Mouse (Mus musculus): Measurements from ENCODE around the gene Myocd. TPM values are rescaled to one million over a fixed set of nuclear protein-coding genes. Genes with fewer than 3 reads are reported as not detected.

The Myocd gene
- polyA plus RNA-seq, 1 experiment from 2014 or later: 26.5 TPM

DNA sequence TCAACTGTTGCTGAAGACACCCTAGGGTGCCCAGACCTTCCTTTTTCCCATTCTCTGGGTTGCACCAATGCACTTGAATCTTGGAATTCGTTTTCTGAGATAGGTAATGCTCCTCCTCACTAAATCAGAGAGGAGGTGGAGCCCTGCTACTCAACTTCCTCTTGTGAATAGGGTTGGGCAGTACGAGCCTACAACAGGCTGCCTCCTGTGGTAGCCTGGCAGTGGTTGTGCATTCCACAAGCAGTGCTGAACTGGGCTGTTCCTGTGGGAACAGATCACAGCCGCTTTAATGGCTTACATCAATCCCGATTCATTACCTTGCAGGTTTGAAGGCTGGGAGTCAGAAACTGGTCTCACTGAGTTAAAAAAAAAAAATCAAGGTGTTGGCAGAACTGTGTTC lies 1.2 kb upstream of the Myocd start:
- Histone ChIP-seq H3K27me3 (ENCODE audit: insufficient read depth, low read length) (0 out of 2 replicates have a peak, but pooled peaks cover 2% of the 10 kb centered on the region), H3K4me2 (peak overlapping the region; percentile 81), H3K27ac (ENCODE audit: low read depth) (no peak overlapping the region), H3K36me3 (ENCODE audit: insufficient read depth) (no peaks in the 10 kb centered on the region), H3K9me3 (ENCODE audit: low read depth, low read length) (no peaks in the 10 kb centered on the region), H3K9ac (no peak overlapping the region), H3K4me3 (ENCODE audit: low read depth, low read length) (peak overlapping the region; percentile 43; the same call in 1 of the 2 replicates), H3K4me1 (ENCODE audit: insufficient read depth) (peaks cover 14% of the 10 kb centered on the region)
- peak; percentile 34 for TF ChIP-seq CTCF (IDR thresholded peaks at IDR 0.05; ENCODE audit: low read depth)
- peak; percentile 47 for DNase-seq
- ATAC-seq (ENCODE audit: insufficient read depth): peak; percentile 39; the same call in 1 of the 2 replicates
- 26% methylated on average over 4 of the region's 4 CpGs for WGBS

DNA sequence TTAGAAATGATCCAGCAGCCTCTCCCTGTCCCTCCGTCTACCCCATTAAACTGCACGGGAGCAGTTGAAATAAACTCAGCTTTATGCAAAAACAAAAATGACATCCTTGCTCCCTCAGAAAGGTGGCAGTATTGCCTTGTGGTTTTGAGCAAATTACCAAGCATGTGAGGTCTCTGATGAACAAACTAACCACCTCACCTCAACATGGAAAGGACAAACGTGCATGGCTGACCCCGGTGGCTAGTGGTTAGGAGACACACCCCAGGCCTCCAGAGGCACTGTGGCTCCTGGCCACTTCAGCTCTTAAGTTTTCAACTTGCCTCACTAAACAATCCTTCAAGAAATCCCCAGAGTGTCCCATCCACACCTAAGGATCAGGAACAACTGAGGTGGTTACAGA lies 1.5 kb downstream of the Myocd start:
- ATAC-seq (ENCODE audit: insufficient read depth) (no peak), DNase-seq (peak; percentile 78)
- no peaks in the 10 kb centered on the region for H3K36me3 ChIP-seq (ENCODE audit: insufficient read depth)
- H3K4me3 ChIP-seq (ENCODE audit: low read depth, low read length): peak overlapping the region; percentile 43
- 0 out of 2 replicates have a peak, but pooled peaks cover 2% of the 10 kb centered on the region for H3K27me3 ChIP-seq (ENCODE audit: insufficient read depth, low read length)
- peak overlapping the region; percentile 81 for H3K4me2 ChIP-seq
- peak overlapping the region; percentile 34; the same call in 1 of the 2 replicates for H3K9ac ChIP-seq
- H3K27ac ChIP-seq (ENCODE audit: low read depth): peak overlapping the region; percentile 54; the same call in 1 of the 2 replicates
- 30% methylated on average over 4 of the region's 4 CpGs for WGBS
- peak; percentile 73 for TF ChIP-seq CTCF (IDR thresholded peaks at IDR 0.05; ENCODE audit: low read depth)
- H3K4me1 ChIP-seq (ENCODE audit: insufficient read depth): peaks cover 14% of the 10 kb centered on the region
- H3K9me3 ChIP-seq (ENCODE audit: low read depth, low read length): no peaks in the 10 kb centered on the region

DNA sequence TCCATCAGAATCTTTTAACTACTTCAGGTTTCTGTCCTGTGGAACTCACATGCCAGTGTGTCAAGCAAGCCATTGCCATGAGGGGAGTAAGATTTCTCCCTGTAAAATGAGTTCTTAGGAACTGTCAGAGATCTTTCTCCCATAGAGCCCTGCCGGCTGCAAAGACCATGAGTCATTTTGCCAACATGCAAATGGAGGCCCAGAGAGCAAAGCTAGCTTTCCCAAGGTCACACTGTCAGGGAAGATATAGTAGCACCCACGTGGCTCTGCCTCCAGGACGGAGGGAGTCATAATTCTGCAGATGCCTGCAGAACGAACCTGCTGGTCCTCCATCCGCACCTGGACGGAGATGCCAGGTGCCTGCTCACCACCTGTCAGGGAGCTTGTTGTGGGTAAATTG lies 6.3 kb downstream of the Myocd start:
- no peak overlapping the region for H3K27ac ChIP-seq (ENCODE audit: low read depth)
- 60% methylated on average over 6 of the region's 6 CpGs for WGBS
- H3K9me3 ChIP-seq (ENCODE audit: low read depth, low read length): no peaks in the 10 kb centered on the region
- no peaks in the 10 kb centered on the region for H3K36me3 ChIP-seq (ENCODE audit: insufficient read depth)
- TF ChIP-seq CTCF (IDR thresholded peaks at IDR 0.05; ENCODE audit: low read depth): no peak
- ATAC-seq (ENCODE audit: insufficient read depth) (no peak), DNase-seq (no peak)
- no peaks in the 10 kb centered on the region for H3K4me1 ChIP-seq (ENCODE audit: insufficient read depth)
- H3K4me3 ChIP-seq (ENCODE audit: low read depth, low read length): no peak overlapping the region
- no peaks in the 10 kb centered on the region for H3K27me3 ChIP-seq (ENCODE audit: insufficient read depth, low read length)
- no peak overlapping the region for H3K9ac ChIP-seq
- no peak overlapping the region for H3K4me2 ChIP-seq

DNA sequence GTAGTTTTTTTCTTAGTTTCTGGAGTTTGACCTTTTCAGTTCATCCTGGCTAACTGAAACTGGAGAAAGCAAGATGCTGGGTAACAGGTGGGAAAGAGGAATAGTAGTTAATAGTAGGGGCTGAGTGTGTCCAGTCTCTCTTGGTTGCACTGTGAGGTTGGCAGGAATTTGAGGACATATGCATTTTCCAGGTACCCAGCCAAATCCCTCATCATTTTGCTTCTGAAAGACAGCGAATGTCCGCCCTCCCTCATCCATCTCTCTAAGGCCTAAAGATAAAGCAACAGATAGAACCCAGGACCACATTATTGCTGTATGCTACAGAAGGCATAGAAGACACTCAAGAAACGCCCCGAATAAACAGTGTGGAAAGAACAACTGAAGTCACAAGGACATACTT lies 10.8 kb downstream of the Myocd start:
- Histone ChIP-seq H3K4me1 (ENCODE audit: insufficient read depth) (peaks cover 4% of the 10 kb centered on the region; the same call in 1 of the 2 replicates), H3K27me3 (ENCODE audit: insufficient read depth, low read length) (no peaks in the 10 kb centered on the region), H3K4me2 (no peak overlapping the region), H3K27ac (ENCODE audit: low read depth) (no peak overlapping the region), H3K9ac (no peak overlapping the region), H3K9me3 (ENCODE audit: low read depth, low read length) (no peaks in the 10 kb centered on the region), H3K4me3 (ENCODE audit: low read depth, low read length) (no peak overlapping the region), H3K36me3 (ENCODE audit: insufficient read depth) (no peaks in the 10 kb centered on the region)
- no peak for TF ChIP-seq CTCF (IDR thresholded peaks at IDR 0.05; ENCODE audit: low read depth)
- DNase-seq: no peak
- WGBS: 88% methylated on average over 4 of the region's 4 CpGs
- ATAC-seq (ENCODE audit: insufficient read depth): no peak

DNA sequence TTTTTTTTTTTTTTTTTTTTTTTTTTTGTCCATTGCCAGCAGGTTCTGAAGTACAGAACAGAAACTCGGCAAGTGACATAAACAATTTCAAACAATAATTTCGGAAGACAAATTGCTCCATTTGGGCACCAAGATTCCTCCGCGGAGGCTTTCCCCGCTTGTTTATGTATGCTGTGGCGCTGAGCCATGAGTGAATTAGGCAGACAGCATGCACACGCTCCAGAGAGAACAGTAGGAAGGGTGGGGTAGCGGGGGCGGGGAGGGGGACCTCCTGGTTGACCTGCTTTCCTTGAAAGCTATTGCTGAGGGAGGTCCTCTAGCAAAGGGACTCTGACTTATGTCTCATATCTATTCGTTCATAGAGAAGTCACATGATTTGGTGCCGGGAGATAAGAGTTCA lies 13.6 kb downstream of the Myocd start:
- no peak for TF ChIP-seq CTCF (IDR thresholded peaks at IDR 0.05; ENCODE audit: low read depth)
- 29% methylated on average over 11 of the region's 11 CpGs for WGBS
- peak; percentile 62; the same call in 1 of the 2 replicates for ATAC-seq (ENCODE audit: insufficient read depth)
- Histone ChIP-seq H3K27ac (ENCODE audit: low read depth) (no peak overlapping the region), H3K4me1 (ENCODE audit: insufficient read depth) (peaks cover 4% of the 10 kb centered on the region; the same call in 1 of the 2 replicates), H3K27me3 (ENCODE audit: insufficient read depth, low read length) (no peaks in the 10 kb centered on the region), H3K36me3 (ENCODE audit: insufficient read depth) (no peaks in the 10 kb centered on the region), H3K9me3 (ENCODE audit: low read depth, low read length) (no peaks in the 10 kb centered on the region), H3K4me3 (ENCODE audit: low read depth, low read length) (no peak overlapping the region), H3K9ac (no peak overlapping the region), H3K4me2 (peak overlapping the region; percentile 38)
- peak; percentile 82 for DNase-seq

DNA sequence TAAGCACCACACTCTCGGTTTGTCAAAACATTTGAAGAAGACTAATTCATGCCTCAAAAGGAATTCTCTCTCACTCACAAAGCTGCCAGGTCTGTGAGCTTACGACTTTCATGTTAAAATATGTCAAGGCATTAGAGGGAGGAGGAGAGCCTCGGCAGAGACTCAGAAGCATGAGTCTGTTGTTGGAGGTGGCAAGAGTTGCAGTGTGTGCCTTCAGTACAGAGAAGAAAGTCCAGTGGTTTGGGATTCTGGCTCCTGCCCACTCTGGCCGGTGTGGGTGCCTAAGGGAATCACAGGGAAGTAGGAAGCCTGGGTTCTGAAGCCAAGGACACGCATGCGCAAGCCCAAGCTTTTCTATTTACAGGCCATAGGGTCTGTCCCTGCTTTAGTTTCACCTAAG lies 14.2 kb downstream of the Myocd start:
- no peak for TF ChIP-seq CTCF (IDR thresholded peaks at IDR 0.05; ENCODE audit: low read depth)
- 42% methylated on average over 6 of the region's 6 CpGs for WGBS
- Histone ChIP-seq H3K27me3 (ENCODE audit: insufficient read depth, low read length) (no peaks in the 10 kb centered on the region), H3K4me3 (ENCODE audit: low read depth, low read length) (no peak overlapping the region), H3K4me2 (peak overlapping the region; percentile 38), H3K4me1 (ENCODE audit: insufficient read depth) (peaks cover 4% of the 10 kb centered on the region; the same call in 1 of the 2 replicates), H3K27ac (ENCODE audit: low read depth) (no peak overlapping the region), H3K36me3 (ENCODE audit: insufficient read depth) (no peaks in the 10 kb centered on the region), H3K9me3 (ENCODE audit: low read depth, low read length) (no peaks in the 10 kb centered on the region), H3K9ac (no peak overlapping the region)
- ATAC-seq (ENCODE audit: insufficient read depth): no peak
- DNase-seq: peak; percentile 22

DNA sequence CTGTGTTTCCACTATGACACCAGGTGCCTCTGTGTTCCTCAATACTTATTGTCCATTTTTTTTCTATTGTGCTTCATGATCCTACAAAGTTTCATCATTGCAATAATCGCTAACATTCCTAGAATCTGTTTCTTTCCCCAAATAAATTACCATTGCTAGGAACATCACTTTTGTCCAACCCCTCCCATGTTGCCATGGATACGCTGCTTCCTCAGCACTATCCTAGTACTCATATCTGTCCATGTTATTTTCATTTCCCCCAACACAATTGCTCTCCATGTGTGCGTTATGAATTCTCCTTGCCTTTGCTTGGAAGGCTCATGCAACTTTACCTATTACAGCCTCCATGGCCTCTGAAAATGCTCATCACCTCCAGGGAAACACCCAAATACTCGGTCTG lies 19.4 kb downstream of the Myocd start:
- H3K27me3 ChIP-seq (ENCODE audit: insufficient read depth, low read length): no peaks in the 10 kb centered on the region

More for the DNA sequence above, 19.4 kb downstream of the Myocd start:
- no peak overlapping the region for H3K9ac ChIP-seq
- TF ChIP-seq CTCF (IDR thresholded peaks at IDR 0.05; ENCODE audit: low read depth): no peak
- WGBS: 88% methylated on average over 4 of the region's 4 CpGs
- H3K36me3 ChIP-seq (ENCODE audit: insufficient read depth): no peaks in the 10 kb centered on the region
- H3K9me3 ChIP-seq (ENCODE audit: low read depth, low read length): no peaks in the 10 kb centered on the region
- no peak overlapping the region for H3K4me3 ChIP-seq (ENCODE audit: low read depth, low read length)
- H3K27ac ChIP-seq (ENCODE audit: low read depth): no peak overlapping the region
- DNase-seq (no peak), ATAC-seq (ENCODE audit: insufficient read depth) (no peak)
- H3K4me1 ChIP-seq (ENCODE audit: insufficient read depth): no peaks in the 10 kb centered on the region
- no peak overlapping the region for H3K4me2 ChIP-seq

Measured in lung, embryonic 14.5 days (tissue).